Mouse (Mus musculus): Measurements from ENCODE around the gene Hacd2.

The Hacd2 gene

DNA sequence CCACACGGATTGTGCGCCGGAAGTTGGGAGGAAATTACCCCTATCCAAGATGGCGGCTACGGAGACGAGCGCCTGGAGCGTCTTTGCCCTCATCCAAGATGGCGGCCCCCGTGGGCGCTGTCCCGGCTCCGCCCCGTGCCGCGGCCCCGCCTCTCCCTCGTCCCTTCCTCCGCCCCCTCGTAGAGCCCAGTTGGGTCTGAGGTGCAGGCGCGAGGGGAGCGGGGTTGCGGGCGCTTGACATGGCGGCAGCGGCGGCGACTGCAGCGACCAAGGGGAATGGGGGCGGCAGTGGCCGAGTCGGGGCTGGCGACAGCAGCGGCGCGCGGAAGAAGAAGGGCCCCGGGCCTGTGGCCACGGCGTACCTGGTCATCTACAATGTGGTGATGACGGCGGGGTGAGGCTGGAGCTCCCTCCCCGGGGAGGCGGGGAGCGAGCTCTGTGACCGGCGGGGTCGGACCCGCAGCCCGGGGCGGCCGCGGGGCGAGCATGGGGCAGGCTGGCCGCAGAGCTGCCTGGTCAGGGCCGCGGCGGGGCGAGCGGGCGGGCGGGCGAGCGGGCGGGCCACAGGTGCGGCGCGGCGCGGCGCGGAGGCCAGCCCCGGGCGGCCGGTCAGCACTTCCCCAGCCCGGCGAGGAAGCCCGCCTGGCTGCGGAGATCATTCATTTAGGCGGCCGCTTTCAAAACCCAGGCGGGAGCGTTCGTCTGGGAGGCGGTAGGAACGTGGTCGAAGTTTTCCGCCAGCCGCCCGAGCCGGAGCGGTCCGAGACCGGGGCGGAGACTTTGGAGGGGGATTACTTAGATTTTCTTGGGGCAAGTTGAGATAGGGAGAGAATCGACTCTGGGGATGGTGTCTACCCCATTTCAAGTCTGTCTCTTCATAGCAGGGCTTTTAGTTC is at the start of gene Hacd2:
Gene Hacd2 (plus strand): TSS at position 187 of the 896 bp plus-strand sequence.
- peak; percentile 95 for DNase-seq (ENCODE audit: low read depth, low spot score)

DNA sequence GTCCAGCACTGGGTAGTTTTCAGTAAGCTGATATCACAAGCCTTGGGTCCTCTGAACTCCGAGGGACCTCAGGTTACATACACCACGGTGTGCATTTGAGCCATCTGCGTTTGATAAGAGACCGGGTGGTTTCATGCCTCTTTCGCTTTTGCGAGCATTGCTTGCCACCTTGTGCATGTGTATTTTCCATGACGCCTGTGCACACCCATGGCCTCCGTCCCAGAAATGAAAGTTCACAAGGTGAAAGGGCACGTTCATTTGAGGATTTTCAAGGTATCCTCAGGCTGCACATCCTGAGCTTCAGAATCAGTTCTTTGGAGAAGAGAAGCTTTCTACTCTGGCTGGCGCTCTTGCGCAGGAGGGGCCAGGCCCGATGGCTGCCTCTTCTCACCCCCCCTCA is 49.8 kb upstream of the Hacd2 start:
- DNase-seq (ENCODE audit: low read depth, low spot score) = no peak

DNA sequence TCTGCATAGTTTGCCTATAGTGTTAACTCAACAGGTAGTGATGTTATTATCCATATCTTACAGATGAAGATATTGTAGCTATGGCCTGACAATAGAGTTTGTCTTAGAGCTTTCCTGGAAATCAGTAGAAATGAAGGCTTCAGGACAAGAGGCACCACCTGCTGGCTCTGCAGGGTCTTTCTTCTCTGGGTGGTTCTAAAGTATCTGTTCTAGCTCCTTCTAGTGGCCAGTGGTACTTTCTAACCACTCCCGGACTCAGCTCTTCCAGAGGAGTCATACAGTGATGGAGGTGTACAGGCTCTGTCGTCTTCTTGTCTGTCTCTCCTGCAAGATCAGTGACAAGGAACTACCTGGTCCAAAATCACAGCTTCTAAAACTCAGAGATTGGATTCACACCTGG is 46.7 kb upstream of the Hacd2 start:
- DNase-seq (ENCODE audit: low read depth, low spot score) = no peak

DNA sequence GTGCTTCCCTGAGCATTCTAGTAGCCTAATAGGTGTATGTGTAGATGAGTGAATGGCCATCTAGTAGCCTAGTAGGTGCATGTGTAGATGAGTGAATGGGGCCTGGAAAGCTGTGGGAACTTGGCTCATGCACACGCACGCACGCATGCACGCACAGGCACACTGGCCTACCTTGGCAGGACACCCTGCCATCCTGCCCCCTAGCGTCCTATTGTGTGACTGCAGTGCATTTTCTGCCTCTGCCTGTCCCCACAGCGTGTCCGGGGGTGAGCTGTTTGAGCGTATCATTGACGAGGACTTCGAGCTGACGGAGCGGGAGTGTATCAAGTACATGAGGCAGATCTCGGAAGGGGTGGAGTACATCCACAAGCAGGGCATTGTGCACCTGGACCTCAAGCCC is 45.6 kb upstream of the Hacd2 start:
- no peak for DNase-seq (ENCODE audit: low read depth, low spot score)

DNA sequence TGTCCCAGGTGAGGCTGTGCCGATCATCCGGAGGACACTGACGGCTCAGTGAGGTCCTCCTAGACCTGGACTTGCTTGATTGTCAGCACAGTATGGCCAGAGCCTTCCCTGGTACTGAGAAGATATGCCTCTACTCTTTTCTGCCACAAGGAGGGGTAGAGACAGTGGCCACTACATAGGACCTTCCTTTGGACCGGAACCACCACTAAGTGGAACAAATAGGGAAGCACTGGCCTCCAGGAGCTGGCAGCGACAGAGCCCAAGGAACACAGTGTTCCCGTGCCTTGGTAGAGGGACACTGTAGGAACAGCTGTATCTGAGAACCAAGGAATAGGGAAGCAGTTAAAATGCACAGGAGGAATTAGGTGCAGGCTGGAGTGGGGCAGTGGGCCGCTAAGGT is 44.2 kb upstream of the Hacd2 start:
- no peak for DNase-seq (ENCODE audit: low read depth, low spot score)

DNA sequence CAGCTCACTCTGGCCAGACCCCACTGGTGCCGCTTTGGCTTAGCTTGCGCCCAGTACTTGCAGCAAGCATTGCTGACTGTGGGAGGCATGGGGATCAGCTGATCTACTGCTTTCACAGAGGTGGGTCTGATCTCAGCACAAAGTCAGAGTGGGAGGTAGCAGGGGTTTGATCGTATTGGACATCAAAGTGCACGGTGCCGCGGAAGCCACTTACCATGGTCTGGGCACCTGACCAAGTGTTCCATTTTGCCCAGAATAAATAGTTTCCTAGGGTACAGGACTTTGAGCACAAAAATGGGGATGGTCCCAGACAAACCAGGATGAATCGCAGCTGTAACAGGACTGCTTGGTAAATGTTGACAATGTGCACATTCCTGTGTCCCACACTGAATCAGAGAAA is 41.2 kb upstream of the Hacd2 start:
- DNase-seq (ENCODE audit: low read depth, low spot score) = no peak

DNA sequence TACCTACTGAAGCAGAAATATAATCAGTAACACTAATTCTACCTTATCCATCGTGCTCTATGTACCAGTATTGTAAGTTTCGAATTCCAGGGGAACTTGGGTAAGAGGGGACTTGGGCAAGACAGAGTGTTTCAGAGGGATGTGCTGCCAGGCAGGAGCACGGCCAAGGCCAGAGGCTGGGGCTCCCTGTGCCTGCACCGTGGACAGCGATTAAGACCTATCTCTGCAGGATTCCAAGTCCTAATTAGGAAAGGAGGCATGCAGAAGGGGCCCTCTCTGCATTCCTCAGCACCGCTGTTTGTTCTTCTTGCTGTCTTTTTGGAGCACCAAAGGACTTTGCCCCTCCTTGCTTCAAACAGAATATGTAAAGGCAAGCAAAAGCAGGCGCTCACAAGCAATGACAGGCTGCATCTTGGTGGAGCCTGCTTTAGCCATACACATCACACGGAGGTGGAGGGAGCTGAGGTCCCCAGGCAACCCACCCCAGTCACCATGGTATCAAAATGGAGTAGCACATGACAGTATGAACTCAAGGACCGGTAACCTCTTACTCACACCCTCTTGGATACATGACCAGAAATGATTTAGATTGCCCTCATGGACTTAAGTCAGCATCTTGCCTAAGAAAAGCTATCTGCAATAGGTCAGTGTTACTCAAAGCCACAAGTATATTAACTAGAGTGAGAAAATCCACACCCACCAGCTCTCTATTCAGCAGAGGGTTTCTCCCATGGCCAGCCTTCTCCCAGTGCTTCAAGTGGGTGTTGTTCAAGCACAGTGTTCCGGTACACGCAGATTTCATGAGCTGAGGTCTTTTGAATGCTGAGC is 37.8 kb upstream of the Hacd2 start:
- no peak for DNase-seq (ENCODE audit: low read depth, low spot score)

DNA sequence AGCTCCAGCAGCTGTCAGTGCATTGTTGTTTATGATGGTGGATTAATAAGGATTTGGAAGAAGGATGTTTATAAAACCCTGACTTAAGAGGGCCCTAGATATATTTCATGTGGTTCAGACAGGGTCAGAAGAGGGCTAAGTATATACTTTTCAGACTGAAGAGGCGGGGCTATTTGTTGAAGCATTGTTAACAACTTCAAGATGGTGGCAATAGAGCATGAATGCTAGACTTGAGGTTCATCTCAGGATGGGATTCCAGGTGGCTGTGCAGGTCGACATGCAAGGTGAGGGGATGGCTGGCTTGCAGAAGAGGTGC is 37.2 kb upstream of the Hacd2 start:
- DNase-seq (ENCODE audit: low read depth, low spot score) = no peak

DNA sequence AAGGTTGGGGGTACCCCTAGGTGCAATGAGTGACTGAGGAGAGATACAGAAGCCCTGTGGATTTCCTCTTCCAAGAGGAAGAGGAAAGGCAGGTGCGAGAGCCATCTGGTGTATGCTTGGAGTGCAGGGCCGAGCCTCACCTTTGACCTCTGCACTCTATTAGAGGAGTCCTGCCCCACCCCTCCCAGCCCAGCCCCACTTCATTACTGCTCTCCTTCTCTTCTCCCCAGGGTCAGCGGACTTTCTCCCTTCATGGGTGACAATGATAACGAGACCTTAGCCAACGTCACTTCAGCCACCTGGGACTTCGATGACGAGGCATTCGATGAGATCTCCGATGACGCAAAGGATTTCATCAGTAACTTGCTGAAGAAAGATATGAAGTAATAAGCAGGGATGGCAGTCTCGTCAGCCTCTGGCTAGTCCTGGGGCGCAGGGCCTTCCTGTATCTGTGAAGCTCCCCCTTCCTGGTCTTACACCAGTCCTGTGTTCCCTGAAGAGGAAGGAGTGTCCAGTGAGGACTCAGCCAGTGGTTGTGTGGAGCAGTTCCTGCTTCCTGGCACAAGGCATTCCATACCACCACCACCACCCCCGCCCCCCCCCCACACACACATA is 35.9 kb upstream of the Hacd2 start:
- DNase-seq (ENCODE audit: low read depth, low spot score) = no peak

DNA sequence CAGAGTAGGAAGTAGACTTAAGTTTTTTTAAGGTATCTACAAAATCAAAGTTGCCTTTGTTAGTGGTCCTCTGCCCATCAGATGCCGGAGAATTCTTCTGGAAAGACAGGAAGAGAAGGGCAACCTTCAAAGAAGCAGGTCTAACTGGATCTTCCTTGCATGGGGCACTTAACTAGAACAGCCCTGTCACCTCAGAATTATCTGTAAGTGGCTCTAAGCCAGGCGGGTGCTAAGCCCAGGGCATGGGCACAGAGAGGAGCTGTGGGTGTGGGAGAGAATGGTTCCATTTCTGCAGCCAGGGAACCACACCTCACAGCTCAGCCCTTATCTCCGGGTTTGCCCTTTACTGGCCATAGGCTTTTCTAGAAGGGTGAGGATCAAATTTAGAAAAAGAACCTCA is 30.9 kb upstream of the Hacd2 start:
- no peak for DNase-seq (ENCODE audit: low read depth, low spot score)

DNA sequence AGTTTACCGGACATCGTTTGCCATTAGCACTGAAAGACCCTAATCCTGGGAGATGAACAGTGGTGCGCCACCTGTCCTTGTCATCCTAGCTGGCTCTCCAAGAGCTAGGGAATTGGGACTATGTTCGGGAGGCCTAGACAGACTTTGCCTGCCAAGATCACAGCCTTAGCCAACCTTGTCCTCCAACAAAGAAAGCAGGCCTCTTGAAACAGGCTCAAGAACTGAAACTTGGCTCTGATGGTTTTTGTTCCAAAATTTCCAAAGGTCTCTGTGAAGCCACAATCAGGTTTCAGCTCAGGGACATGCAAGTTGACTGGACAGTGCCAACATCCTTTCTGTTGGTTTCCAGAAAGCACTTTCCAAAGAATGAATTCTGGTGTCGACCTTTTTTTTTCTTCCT is 29.4 kb upstream of the Hacd2 start:
- DNase-seq (ENCODE audit: low read depth, low spot score) = no peak

DNA sequence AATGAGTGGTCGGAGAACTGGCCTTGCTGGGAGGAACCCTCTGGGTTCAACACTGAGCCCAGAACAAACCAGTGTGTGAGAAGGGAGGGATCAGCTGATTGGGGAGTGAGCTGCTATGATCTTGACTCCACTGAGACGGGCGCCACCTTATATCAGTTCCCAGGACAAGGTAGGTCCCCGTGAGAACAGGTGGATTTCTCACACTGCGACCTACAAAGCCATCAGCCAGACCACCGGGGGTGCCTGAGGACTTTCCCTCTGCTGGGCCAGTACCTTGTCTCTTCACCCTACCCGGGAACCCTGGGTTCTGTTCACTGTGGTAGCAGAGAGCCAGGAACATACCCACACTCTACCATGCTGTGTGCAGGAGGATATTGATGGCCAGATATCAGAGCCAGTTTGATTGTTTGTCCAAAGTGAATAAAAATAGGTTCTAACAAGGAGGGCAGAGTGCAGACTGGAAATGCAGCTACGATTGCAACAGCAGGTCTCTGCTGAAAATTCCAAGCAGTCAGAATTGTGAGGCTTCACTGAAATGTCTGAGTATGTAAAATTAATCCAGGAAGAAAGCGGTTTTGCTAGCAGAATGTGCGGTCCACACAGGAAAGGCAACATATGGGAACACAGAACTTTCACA is 28.4 kb upstream of the Hacd2 start:
- no peak for DNase-seq (ENCODE audit: low read depth, low spot score)

DNA sequence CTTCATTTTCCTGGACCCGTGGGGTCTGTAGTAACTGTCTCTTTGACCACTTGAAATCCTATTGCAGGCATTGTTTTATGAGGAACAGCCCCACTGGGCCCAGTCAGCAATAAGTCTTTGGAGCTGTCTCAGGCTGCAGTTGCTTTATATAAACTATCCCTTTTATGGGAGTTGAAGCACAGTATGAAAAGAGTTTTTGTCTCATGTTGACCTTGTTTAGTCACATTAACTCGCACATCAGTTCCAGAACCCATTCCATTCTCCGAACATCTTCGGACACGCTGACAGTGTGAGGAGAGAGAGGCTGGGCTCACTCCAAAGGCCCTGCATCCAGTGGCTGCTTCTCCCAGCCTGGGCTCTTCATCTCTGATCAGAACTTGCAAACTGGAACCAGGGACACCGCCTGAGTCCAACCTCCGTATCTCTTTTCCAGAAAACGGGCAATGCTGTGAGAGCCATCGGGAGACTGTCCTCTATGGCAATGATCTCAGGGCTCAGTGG is 27.5 kb upstream of the Hacd2 start:
- DNase-seq (ENCODE audit: low read depth, low spot score) = peak; percentile 55

DNA sequence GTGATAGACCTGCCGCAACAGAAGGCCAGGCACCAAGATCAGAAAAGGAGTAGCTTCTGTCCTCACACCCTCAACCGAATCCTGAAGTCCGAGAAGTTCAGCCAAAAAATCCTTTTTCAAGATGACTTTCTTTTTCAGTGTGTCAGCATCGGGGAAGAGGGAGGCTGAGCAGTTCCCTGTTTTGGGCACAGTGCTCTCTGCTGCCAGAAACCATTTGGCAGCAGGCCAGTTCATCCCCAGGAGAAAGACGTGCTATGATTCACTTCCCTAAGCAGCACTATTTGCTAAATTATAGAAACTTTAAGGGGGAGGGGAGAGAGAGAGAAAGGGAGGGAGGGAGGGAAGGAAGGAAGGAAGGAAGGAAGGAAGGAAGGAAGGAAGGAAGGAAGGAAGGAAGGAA is 26.1 kb upstream of the Hacd2 start:
- no peak for DNase-seq (ENCODE audit: low read depth, low spot score)

DNA sequence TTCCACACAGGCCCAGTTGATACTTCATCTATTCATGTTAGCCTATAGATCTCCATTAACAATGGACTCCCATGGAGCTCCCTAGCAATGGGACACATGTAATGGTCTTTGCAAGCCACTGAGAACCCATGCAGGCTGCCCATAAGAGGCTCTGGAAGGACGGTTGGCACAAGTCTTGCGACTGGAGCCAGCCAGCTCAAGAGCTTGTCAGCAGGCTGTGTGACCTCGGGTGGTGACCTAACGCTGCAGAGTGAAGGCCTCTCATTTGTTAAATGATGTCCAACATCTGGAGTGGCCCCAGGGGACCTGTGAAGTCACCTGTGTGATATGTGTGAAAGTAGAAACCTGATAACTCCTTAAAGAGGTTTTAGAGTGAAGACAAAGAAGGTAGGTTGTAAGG is 25.2 kb upstream of the Hacd2 start:
- no peak for DNase-seq (ENCODE audit: low read depth, low spot score)

DNA sequence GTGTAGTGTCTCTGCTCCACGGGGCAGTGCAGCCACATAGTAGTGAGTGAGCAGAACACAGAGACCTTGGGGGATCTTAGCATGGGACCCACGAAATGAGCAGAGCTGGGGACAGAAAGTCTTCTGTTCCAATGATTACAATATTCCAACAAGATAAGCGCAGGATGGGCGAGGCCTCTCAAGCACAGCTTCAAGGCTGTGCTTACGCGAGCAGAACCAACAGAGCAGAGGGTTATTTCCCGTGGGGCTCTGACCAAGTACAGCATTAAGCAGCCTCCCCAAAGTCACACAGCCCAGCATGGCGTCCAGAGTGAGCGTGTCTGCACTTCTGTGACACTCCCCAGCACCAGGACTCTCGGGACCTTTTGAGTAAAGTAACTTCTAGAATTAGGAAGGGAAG is 24.7 kb upstream of the Hacd2 start:
- no peak for DNase-seq (ENCODE audit: low read depth, low spot score)

DNA sequence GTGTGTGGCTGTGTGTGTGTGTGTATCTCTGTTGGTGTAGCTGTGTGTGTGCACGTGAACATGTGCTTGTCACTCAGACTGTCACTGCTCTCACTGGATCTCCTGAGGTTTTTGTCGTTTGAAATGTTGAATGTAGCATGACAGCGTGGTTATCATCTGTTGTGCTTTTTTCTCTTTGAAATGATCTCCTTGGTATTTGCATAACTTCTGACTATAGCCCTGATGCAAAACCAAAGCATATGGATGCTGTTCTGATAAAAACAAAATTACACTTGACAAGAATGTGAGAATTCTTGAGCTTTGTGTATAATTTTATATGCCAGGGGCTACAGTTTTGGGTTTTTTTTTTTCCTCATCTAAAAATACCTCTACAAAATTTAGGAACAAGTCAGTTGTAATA is 23.2 kb upstream of the Hacd2 start:
- DNase-seq (ENCODE audit: low read depth, low spot score) = no peak

DNA sequence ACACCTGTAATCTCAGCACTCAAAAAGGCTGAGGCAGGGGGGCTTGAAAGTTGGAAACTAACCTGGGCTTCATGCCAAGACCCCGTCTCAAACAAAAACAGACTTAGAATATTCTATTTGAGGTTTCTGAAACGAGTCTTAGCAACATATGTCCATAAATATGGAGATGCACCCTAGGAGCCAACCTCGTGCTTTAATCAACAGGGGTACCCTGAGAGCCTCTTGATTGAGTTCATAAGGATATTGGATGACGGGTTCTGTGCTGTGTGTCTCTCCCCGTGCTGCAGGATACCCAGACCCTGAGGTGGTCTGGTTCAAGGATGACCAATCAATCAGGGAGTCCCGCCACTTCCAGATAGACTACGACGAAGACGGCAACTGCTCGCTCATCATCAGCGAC is 22.2 kb upstream of the Hacd2 start:
- no peak for DNase-seq (ENCODE audit: low read depth, low spot score)

DNA sequence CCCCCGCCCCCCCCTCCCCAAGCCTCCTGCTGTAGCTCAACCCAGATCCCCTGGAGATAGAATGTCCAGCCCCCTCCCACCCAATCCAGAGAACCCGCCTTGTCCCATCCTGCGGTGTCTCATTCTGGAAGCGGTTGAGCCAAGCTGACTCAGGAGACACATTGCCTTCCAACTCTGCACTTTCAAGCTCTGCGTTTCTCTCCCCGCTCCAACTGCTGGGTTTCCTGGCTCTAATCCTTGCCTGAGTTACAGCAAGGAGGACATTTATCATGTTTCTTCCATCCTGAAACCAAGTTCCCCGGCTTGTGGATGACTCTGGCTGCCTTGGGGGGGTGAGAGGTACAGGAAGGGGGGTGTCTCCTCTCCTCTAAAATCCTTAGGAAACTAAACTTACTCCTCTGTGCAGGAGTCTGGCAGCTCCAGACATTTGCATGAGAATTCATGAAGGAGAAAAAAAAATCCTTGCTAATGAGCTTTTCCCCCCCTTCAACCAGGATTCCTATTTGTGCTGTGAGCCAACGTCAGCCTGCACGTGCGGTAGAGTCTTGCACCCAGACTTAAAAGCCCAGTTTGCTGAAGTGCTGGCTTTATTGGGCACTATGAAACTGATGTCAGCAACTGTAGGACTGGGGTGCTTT is 21.2 kb upstream of the Hacd2 start:
- no peak for DNase-seq (ENCODE audit: low read depth, low spot score)

DNA sequence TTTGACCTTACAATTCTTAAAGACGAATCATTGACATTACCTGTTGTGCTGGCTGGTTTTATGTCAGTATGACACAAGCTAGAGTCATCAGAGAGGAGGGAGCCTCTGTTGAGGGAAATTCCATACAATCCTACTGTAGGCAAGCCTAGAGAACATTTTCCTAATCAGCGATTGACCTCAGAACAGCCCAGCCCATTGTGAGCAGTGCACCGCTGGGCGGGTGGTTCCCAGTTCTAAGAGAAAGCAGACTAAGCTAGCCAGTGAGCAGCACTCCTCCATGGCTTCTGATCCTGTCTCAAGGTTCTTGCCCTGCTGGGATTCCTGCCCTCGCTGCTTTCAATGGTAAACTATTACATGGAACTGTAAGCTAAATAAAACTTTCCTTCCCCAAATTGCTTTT is 17.9 kb upstream of the Hacd2 start:
- DNase-seq (ENCODE audit: low read depth, low spot score) = no peak

DNA sequence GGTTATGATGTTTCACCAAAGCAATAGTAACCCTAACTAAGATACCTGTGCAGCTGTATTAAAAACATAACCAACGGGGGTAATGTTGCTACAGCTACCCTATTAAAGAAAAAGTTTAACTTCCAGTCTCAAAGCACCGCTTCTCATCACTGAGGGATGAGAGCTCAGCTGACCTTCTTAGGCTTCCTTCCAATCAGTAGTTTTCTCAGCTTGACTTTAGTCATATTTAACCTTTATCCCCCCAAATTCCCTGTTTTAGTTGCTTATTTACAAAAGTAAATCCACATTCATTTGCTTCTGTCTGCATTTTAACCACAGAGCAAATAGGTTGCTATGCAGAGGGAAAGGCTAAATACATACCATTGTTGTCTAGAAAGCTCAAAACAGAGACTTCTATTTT is 17.5 kb upstream of the Hacd2 start:
- DNase-seq (ENCODE audit: low read depth, low spot score) = no peak

DNA sequence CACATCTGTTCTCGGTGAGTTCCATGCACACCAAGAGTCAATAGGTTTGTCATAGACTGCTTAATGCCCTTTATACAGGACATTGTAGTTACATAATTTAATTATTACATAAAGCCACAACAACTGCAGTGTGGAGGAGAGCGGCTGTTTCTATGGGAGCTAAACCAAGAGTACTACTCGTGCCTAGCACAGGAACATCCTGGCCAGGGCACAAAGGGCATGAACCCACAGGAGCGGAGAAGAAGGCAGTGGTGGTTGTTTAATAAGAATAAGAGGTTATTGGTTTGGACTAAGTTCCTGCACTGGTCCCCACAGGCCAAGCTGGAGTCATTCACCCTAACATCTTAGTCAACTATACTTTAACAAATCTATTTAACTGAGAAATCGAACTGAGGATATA is 16.0 kb upstream of the Hacd2 start:
- no peak for DNase-seq (ENCODE audit: low read depth, low spot score)
